Comparison of ENCODE assay signal across 20 mouse cellular contexts in the genomic region with DNA sequence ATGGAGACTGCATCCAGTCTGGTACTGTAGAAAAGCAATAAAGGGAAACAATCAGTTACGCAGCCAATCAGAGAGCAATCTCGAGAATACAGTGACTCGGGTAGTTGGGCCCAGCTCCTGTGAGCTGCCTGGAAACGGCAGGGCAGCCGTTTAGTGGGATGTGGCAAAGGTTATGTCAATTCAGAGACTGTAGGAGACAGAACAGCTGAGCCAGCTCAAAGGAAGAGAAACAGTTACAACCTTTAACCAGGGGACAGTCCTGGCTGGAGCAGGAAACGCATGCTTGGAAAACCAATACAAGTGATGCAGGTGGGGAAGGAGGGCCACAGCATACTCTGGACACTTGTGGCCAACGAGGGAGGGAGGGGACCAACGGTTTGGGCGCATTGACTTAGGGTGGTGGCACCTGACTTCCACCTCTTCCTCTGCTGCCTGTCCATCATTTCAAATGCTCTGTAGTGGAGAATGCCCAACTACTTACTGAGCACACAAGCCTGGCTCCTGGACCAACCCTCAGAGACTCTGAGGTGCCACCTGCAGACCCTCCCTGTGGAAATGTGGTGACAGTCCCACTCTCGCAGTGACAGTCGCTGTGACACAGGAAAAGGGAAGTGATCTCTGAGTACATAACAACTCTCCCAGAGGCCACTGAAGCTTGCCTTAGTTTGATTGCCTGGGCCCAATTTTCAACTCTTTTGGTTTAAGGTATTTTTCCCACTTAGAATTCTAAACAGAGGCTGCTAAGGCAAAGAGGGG.
DNase-seq lines count a peak whose midpoint lies in the region; ATAC-seq and TF ChIP-seq lines count a peak whose summit lies in the region.
"Had no signal": no experiment of that assay in that cellular context is flagged by ENCODE, and none has a peak within 500 bp of the region (broad histone marks: within the 10 kb centered on the region; RNA-seq: fewer than 3 reads in every experiment).

No protein-coding gene starts in this region.

- H3K9me3 ChIP-seq in kidney, embryonic 15.5 days (replicated peaks) = no peaks in the 10 kb centered on the region
- H3K9me3 ChIP-seq in liver, postnatal 0 days (ENCODE audit: low read length) = no peaks in the 10 kb centered on the region
- H3K9me3 ChIP-seq: heart, embryonic 10.5 days; midbrain, embryonic 10.5 days had no signal

- no peak for DNase-seq in kidney, adult 11 months
- peak; percentile 82 for DNase-seq in A20 (ENCODE audit: low read depth, low spot score)
- peak; percentile 36 for DNase-seq in liver, postnatal 0 days
- DNase-seq in T-cell, adult 2 months (ENCODE audit: low spot score) = no peak
- DNase-seq in adrenal gland, adult (ENCODE audit: inconsistent age in 2 of 2, low spot score in 1 of 2) = no peak
- DNase-seq: adrenal gland, postnatal 25 days; cerebellum, postnatal 10 days; forebrain, postnatal 0 days; gastrocnemius, postnatal 14 days; left cerebral cortex, postnatal 4 days; lung, adult 18-20 months; lung, postnatal 36 days; right cerebral cortex, postnatal 25 days; thymus, postnatal 4 days had no signal

- H3K4me1 ChIP-seq in kidney, embryonic 15.5 days = 0 out of 2 replicates have a peak, but pooled peaks cover 3% of the 10 kb centered on the region
- no peaks in the 10 kb centered on the region for H3K4me1 ChIP-seq in bone marrow, adult 2 months (ENCODE audit: control insufficient read depth, insufficient read depth, low read length)
- H3K4me1 ChIP-seq in liver, postnatal 0 days (ENCODE audit: insufficient read depth) = no peaks in the 10 kb centered on the region
- H3K4me1 ChIP-seq: heart, embryonic 10.5 days; midbrain, embryonic 10.5 days had no signal

- TF ChIP-seq CTCF in bone marrow, adult 2 months (IDR thresholded peaks at IDR 0.05; ENCODE audit: control insufficient read depth, insufficient read depth, low read length) = no peak
- no peak for TF ChIP-seq CTCF in liver, postnatal 0 days (IDR thresholded peaks at IDR 0.05; ENCODE audit: low read depth)

- H3K9ac ChIP-seq in kidney, embryonic 15.5 days = no peak overlapping the region
- H3K9ac ChIP-seq in liver, postnatal 0 days (replicated peaks) = no peak overlapping the region
- H3K9ac ChIP-seq: forebrain, postnatal 0 days had no signal

- H3K27ac ChIP-seq in kidney, embryonic 15.5 days = no peak overlapping the region
- peak overlapping the region; percentile 19; the same call in 1 of the 2 replicates for H3K27ac ChIP-seq in bone marrow, adult 2 months (ENCODE audit: control insufficient read depth, insufficient read depth, low read depth, low read length, poor library complexity)
- peak overlapping the region; percentile 70 for H3K27ac ChIP-seq in liver, postnatal 0 days (ENCODE audit: low read depth)
- H3K27ac ChIP-seq: heart, embryonic 10.5 days; midbrain, embryonic 10.5 days had no signal

- ATAC-seq in kidney, embryonic 15.5 days (replicated peaks; ENCODE audit: low FRiP score) = peak; percentile 46; the same call in 1 of the 2 replicates
- peak; percentile 74 for ATAC-seq in liver, postnatal 0 days
- ATAC-seq: CD4-positive, CD25-positive, alpha-beta regulatory T cell, adult 4 months; forebrain, postnatal 0 days; hindbrain, embryonic 16.5 days had no signal

- no peaks in the 10 kb centered on the region for H3K36me3 ChIP-seq in kidney, embryonic 15.5 days
- no peaks in the 10 kb centered on the region for H3K36me3 ChIP-seq in liver, postnatal 0 days (replicated peaks; ENCODE audit: insufficient read depth, low read length)
- H3K36me3 ChIP-seq: heart, embryonic 10.5 days; midbrain, embryonic 10.5 days had no signal

- H3K27me3 ChIP-seq in kidney, embryonic 15.5 days = no peaks in the 10 kb centered on the region
- no peaks in the 10 kb centered on the region for H3K27me3 ChIP-seq in liver, postnatal 0 days (ENCODE audit: insufficient read depth, low read length)

- no peak overlapping the region for H3K4me2 ChIP-seq in kidney, embryonic 15.5 days
- no peak overlapping the region for H3K4me2 ChIP-seq in liver, postnatal 0 days (ENCODE audit: low read depth, low read length)

- no peak for TF ChIP-seq POLR2A in bone marrow, adult 2 months (IDR thresholded peaks at IDR 0.05; ENCODE audit: borderline replicate concordance, control insufficient read depth, low read depth, low read length)

- TF ChIP-seq EP300 in liver, postnatal 0 days (IDR thresholded peaks at IDR 0.05; ENCODE audit: low read depth) = no peak

- H3K4me3 ChIP-seq in kidney, embryonic 15.5 days (replicated peaks) = no peak overlapping the region
- no peak overlapping the region for H3K4me3 ChIP-seq in bone marrow, adult 2 months (replicated peaks; ENCODE audit: control insufficient read depth, low read depth, low read length)
- H3K4me3 ChIP-seq in liver, postnatal 0 days (ENCODE audit: low read depth, low read length) = no peak overlapping the region
- H3K4me3 ChIP-seq: heart, embryonic 10.5 days; midbrain, embryonic 10.5 days had no signal

- 35% methylated on average over 11 of the region's 11 CpGs for WGBS in kidney, embryonic 15.5 days
- WGBS in bone marrow, adult 2 months = 52% methylated on average over 11 of the region's 11 CpGs
- 38% methylated on average over 11 of the region's 11 CpGs for WGBS in liver, postnatal 0 days (ENCODE audit: insufficient replicate concordance)

Comparison
In these comparisons a context has a peak if more than half of its experiments do, and no peak if none do; other contexts are left out.
1. DNase-seq: peak in A20 (single experiment) and liver, postnatal 0 days (single experiment); none in kidney, adult 11 months (single experiment), T-cell, adult 2 months (single experiment) and adrenal gland, adult (0 of 2).